Mouse (Mus musculus) gastrocnemius, postnatal 10 days (tissue): ENCODE results near the gene Cdca7l. TPM values are rescaled to one million over a fixed set of nuclear protein-coding genes. Genes with fewer than 3 reads are reported as not detected.
"Not testable (repeated sequence)": the region's sequence is repeated elsewhere in the genome, so short reads cannot be mapped to it uniquely, and the experiment has no call there.

Experiments
- DNase-seq: peaks from one replicate; pipeline ENCODE4 v3.0.0; 2021; ENCODE audit warnings: mixed read lengths
- long read RNA-seq, 2 experiments: library from polyadenylated mRNA; stranded (forward); transcript quantifications; one replicate each; pipeline ENCODE4 v2.0.0; 2021
- total RNA-seq, 2 experiments: library from RNA; stranded (reverse); gene quantifications; 2 replicates each; pipeline ENCODE4 v1.2.3; 2021

Cdca7l gene
- total RNA-seq, result 1 to 10 TPM; 3.0 to 3.4 TPM
- long read RNA-seq, experiment 1, transcript Cdca7l-201 (10 exons, 2,957 nt), result major isoform, 6 of 9 reads
- long read RNA-seq, experiment 1, partial matches to known transcripts, result 0 of 9 reads
- long read RNA-seq, experiment 1, other reads (novel, unspliced or antisense), result 3 of 9 reads
- long read RNA-seq, experiment 2, partial matches to known transcripts, result 0 of 8 reads
- long read RNA-seq, experiment 2, other reads (novel, unspliced or antisense), result 6 of 8 reads

GRCm38 (mm10) chr12:117803989-117804388, at the start of gene Cdca7l:
Gene Cdca7l, plus strand, starts transcription at chr12:117804289.
- DNase-seq, result not testable (repeated sequence)

DNA sequence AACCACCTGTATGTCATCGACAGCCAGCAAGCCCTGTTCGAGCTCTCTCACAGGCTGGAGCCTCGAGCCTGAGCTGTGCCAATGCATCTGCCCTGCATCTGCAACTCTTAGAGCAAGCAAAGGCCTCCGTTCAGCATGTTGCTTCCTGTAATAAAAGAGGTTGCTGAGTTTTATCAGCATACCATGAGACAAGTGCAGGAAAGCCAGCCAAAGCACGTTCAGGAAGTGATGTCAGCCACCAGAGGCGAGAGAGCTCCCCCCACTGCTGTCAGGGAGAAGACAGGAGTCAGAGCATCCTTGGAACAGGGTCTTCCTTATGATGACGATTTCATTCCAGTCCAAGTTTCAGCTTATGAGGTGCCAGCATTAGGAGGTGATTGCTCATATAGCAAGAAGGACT, 48.1 kb upstream of the Cdca7l start:
- no peak for DNase-seq

DNA sequence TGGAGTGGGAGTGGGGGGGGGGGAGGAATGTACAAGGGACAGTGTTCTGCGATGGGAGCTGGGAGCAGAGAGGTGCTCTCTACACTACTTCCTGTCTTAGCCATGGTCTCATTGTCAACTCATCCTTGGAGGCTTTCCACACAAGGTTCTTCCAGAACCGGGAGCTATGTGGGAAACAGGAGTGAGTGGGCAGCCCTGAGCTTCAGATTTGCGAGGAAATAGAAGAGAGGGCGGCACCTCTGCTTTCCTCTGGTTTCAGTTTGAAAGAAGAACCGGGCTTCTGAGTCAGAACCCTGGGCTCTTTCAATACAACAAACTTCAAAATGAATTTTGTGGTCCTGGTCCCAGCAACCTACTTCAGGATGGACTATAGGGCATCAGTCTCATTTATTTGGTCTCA, 43.7 kb upstream of the Cdca7l start:
- no peak for DNase-seq

GRCm38 (mm10) chr12:117760846-117761245, 43.2 kb upstream of the Cdca7l start:
- no peak for DNase-seq

DNA sequence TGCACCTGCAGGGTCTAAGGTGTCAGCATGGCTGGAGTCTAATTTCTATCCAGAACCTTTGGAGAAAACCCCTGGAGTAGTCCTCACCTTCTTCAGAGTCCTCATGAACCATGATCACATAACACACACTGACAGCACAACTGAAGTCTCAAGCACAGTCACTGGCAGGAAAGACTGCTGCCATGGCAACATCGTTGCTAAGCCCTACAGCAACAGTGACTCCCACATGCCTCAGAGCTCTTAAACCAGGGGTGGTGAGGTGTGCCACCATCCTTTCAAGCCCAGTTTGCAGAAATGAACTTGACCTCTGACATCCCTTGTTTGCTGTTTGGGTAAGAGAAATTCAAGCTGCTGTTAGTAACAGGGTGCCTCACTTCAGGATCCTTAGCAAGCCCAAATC, 42.4 kb upstream of the Cdca7l start:
- no peak for DNase-seq

DNA sequence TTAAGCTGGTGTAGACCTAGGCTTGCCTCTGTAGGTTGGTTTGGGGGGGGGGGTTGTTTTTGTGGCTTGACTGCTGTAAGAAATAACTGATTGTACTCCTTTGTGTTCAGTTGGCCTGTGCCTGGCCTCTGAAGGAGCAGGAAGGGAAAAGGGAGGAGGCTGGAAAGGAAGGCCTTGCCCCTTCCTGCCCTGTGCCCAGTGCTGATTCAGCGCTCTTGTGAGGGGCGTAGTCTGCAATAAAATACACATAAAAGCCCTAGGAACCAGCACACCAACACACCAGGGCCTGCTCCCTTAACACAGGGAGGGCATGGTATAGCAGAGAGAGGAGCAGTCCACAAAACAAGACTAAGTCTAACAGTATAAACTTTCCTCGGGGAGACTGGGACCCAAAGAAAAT, 40.8 kb upstream of the Cdca7l start:
- no peak for DNase-seq

DNA sequence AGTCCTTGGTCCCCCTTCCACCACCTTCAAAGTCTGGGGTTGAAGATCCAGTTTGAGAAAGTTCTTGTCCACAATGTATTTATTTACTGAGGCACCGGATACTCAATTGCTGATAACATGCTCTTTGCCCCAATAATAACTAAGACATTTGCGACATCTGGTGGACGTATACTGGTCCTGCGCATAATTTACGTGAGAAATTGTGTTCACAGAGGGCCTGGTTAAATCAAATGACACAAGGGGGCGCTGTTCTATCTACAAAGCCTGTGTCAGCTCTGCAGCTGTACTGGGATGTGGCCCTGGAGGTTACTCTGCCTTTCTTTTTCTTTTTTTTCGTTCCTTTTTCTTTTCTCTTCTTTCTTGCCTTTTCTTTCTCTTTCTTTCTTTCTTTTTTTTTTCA, 39.2 kb upstream of the Cdca7l start:
- DNase-seq, result peak; percentile 54

GRCm38 (mm10) chr12:117769113-117769512, 35.0 kb upstream of the Cdca7l start:
- peak; percentile 76 for DNase-seq

GRCm38 (mm10) chr12:117770211-117770610, 33.9 kb upstream of the Cdca7l start:
- no peak for DNase-seq

DNA sequence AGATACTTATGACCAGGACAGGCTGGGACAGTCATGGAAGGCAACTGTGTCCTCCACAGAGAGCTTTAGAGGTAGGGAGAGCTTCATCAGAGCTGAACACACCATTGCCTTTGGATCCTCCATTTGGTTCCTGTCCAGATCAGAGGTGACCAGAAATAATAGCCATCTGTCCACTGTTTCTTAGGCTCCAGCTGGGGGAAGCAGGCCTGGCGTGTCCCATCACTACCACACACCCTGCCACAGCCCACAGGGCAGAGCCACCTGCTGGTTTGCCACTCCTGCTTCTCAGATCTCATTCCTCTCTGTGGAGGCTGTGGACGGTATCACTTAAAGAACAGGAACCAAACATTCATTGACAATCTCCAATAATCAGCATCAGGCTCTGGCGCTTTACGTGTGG, 32.9 kb upstream of the Cdca7l start:
- no peak for DNase-seq

DNA sequence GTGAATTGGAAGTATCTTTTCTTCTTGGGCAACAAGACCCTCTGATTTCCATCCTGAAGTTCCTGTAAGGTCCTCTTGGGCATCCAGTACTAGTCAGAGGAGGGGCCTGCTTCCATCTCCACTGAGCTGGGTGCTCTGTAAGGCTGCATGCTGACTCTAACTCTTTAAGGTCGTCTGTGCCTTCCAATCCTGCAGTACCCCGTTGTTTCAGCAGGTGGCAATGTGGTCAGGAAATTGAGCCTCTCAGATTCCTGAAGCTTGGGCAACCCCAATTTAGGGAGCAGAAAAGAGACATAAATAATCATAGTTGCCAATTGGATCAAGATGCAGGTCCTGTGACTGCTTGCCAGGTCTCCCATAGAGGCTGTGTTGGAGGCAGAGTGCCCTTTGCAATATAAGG, 31.5 kb upstream of the Cdca7l start:
- peak; percentile 59 for DNase-seq

- DNase-seq, result no peak
Measured at GRCm38 (mm10) chr12:117776841-117777240, 27.2 kb upstream of the Cdca7l start.

DNA sequence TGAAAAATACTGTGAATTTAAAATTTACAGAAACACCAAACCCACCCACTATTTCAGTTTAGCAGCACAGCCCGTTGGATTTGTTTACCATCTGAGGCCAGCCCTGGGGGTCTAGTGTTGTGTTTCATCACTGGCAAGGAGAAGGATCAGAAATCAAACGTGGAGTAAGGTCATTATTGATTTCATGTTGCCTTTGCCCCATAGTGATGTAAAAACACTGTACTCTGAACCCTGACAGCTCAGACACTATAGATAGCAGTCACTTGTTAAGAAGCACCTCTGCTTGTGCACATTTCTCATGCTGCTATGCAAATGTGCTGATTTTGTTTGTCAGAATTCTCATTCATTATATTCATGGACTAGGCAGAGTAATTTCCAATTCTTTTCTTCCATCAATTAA, 22.7 kb upstream of the Cdca7l start:
- no peak for DNase-seq

- no peak for DNase-seq
Measured at GRCm38 (mm10) chr12:117783426-117783825, 20.7 kb upstream of the Cdca7l start.

DNA sequence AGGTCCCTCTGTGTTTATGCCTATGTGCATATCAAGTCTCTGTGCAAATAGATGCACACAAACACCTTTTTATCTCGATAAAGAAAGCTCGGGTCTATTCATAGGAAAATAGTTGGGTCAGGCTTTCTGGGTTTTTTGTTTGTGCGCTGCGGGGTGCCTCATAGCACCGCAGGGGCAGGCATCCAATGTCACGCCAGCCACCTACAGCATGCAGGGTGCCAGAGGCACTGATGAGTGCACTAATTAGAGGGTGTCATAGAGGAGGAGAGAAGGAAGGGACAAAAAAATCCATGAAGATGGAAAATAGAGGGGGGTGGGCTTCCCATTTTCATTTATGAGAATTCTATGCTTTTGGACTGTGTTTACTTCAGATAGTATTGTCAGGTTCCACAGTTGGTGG, 17.5 kb upstream of the Cdca7l start:
- DNase-seq, result no peak

- DNase-seq, result no peak
Measured at GRCm38 (mm10) chr12:117788513-117789011, 15.5 kb upstream of the Cdca7l start.

DNA sequence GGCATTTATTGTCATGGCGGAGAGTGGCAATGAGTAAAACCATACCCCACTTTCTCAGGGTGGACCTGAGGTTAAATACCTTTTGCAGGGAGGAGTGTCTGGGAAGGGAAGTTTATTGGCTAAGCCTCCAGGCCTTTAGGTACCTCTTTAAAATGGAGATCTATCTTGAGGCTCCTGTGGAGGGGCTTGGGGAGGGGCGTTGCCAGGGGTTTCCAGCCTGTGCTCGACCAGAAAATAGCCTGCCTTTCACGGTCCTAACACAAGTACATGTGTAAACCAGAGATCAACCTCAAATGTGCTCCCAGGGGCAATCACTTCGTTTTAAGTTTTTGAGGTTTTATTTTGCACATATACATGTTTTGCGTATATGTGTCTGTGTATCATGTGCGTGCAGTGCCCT, 15.1 kb upstream of the Cdca7l start:
- no peak for DNase-seq

DNA sequence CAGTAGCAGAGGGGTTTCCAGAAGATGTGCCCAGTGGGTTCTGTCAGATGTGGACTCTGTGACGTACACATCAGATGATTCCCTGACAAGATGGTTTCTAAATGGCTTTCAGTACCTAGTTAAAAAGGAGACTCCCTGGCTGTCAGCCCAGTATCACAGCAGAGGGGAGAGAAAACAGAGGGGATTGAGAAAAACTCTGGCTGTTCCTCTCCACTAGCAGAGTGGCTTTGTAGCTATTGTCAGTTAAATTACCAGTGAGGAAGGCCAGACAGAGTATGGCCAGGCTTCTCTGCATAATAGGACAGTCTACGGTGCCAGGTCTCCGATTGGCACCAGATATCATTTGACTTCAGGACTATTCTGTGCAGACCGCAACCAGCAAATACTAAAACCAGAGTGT, 8.8 kb upstream of the Cdca7l start:
- no peak for DNase-seq

DNA sequence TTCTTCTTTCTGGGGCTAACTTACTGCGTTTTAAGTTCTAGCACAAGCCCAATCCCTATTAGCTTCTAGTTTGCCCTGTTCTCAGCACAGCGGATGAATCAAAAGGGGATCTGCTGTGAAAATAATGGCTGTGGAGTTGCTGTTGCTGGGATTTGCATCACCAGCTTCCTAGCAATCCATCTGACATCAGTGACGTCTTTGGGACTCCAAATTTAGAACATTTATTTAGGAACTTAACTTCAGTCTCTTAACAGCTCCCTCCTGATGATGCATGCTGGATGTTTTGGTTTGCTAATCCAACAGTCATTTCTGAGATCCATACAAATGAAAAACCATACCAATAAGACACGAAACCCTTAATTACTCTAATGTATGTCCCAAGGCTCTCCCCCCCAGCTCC, 1.5 kb downstream of the Cdca7l start:
- DNase-seq, result no peak

DNA sequence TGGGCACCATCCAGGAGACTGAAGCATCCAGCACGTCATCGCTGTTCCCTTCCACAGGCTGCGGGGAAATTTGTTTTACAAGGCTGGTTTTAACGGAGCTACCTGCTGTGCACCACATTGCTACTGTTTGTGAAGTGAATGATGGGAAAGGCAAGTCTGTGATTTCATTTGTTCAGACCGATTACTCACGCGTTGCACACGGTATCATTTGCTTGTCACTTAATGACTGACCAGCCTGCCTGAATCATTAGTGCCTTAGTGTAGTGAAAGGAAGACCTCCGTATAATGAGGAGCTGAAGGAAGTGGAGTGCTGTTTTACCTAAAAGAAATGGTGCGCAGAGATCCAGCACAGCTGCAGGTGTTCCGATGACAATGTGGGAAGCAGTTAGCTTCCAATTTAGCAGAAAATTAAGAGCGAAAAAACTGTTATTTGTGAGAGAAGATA, 1.9 kb downstream of the Cdca7l start:
- DNase-seq, result no peak

- no peak for DNase-seq
Measured at GRCm38 (mm10) chr12:117806470-117806869, 2.4 kb downstream of the Cdca7l start.

DNA sequence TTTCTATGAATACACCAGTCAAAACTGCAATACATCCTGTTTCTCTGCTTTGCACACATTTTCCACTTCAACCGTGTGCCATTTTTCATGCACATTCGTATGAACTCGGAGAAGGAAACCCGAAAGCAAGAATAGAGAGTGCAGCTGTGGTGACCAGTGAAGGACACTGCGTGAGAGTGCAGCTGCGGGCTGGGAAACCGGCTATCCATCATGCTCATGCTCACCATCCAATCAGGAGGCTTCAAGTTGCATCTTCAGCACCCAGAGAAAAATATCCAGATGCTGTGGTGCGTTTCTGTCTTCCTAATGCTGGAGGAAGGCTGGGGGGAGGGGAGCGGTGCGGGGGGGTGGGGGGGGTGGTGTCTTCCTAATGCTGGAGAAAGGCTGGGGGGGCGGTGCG, 3.5 kb downstream of the Cdca7l start:
- DNase-seq, result no peak

GRCm38 (mm10) chr12:117808355-117809326, 4.6 kb downstream of the Cdca7l start:
- no peak for DNase-seq
